Mouse (Mus musculus): ENCODE data around the gene Cwc22. TPM values are rescaled to one million over a fixed set of nuclear protein-coding genes. Genes with fewer than 3 reads are reported as not detected.

Cwc22 gene
- polyA plus RNA-seq, 1 experiment, result 8.5 TPM

- no peaks in the 10 kb centered on the region for H3K36me3 ChIP-seq (ENCODE audit: control insufficient read depth, insufficient read depth)
These were observed 32.9 kb upstream of the Cwc22 start for GRCm38 (mm10) chr2:77979081-77979480.

GRCm38 (mm10) chr2:77978256-77978655, 32.1 kb upstream of the Cwc22 start:
- Histone ChIP-seq H3ac (ENCODE audit: control insufficient read depth, insufficient read length, low read depth) (no peak overlapping the region), H3K79me3 (ENCODE audit: low read depth) (no peaks in the 10 kb centered on the region), H3K27me3 (ENCODE audit: control insufficient read depth, insufficient read depth, insufficient read length) (no peaks in the 10 kb centered on the region), H3K36me3 (ENCODE audit: control insufficient read depth, insufficient read depth) (no peaks in the 10 kb centered on the region), H3K79me2 (ENCODE audit: control insufficient read depth, insufficient read depth) (no peaks in the 10 kb centered on the region), H3K4me3 (ENCODE audit: insufficient read depth, poor library complexity, severe bottlenecking) (no peak overlapping the region)
- TF ChIP-seq FOSL1 (IDR thresholded peaks at IDR 0.05; ENCODE audit: insufficient read depth, low read length, poor library complexity, severe bottlenecking) (no peak), CEBPB (IDR thresholded peaks at IDR 0.05; ENCODE audit: low read depth) (no peak), USF1 (IDR thresholded peaks at IDR 0.05; ENCODE audit: low read depth) (no peak), MYOG (IDR thresholded peaks at IDR 0.05; ENCODE audit: control insufficient read depth, extremely low read depth, insufficient read length) (no peak), CTCF (IDR thresholded peaks at IDR 0.05; ENCODE audit: control insufficient read depth, insufficient read depth, insufficient read length) (no peak), MYOD1 (IDR thresholded peaks at IDR 0.05; ENCODE audit: control insufficient read depth, insufficient read length, low read depth) (no peak), MAX (IDR thresholded peaks at IDR 0.05) (no peak)

More at GRCm38 (mm10) chr2:77979081-77979480, 32.9 kb upstream of the Cwc22 start:
- Histone ChIP-seq H3K79me2 (ENCODE audit: control insufficient read depth, insufficient read depth) (no peaks in the 10 kb centered on the region), H3K27me3 (ENCODE audit: control insufficient read depth, insufficient read depth, insufficient read length) (no peaks in the 10 kb centered on the region), H3ac (ENCODE audit: control insufficient read depth, insufficient read length, low read depth) (no peak overlapping the region), H3K4me3 (ENCODE audit: insufficient read depth, poor library complexity, severe bottlenecking) (no peak overlapping the region), H3K79me3 (ENCODE audit: low read depth) (no peaks in the 10 kb centered on the region)
- TF ChIP-seq FOSL1 (IDR thresholded peaks at IDR 0.05; ENCODE audit: insufficient read depth, low read length, poor library complexity, severe bottlenecking), result no peak
- no peak for TF ChIP-seq CEBPB (IDR thresholded peaks at IDR 0.05; ENCODE audit: low read depth)
- TF ChIP-seq USF1 (IDR thresholded peaks at IDR 0.05; ENCODE audit: low read depth), result no peak
- no peak for TF ChIP-seq MAX (IDR thresholded peaks at IDR 0.05)
- TF ChIP-seq MYOD1 (IDR thresholded peaks at IDR 0.05; ENCODE audit: control insufficient read depth, insufficient read length, low read depth), result no peak
- TF ChIP-seq CTCF (IDR thresholded peaks at IDR 0.05; ENCODE audit: control insufficient read depth, insufficient read depth, insufficient read length), result no peak
- TF ChIP-seq MYOG (IDR thresholded peaks at IDR 0.05; ENCODE audit: control insufficient read depth, extremely low read depth, insufficient read length), result no peak

- no peaks in the 10 kb centered on the region for H3K36me3 ChIP-seq (ENCODE audit: control insufficient read depth, insufficient read depth)
- no peak overlapping the region for H3K4me3 ChIP-seq (ENCODE audit: insufficient read depth, poor library complexity, severe bottlenecking)
- no peak for TF ChIP-seq FOSL1 (IDR thresholded peaks at IDR 0.05; ENCODE audit: insufficient read depth, low read length, poor library complexity, severe bottlenecking)
- TF ChIP-seq MYOG (IDR thresholded peaks at IDR 0.05; ENCODE audit: control insufficient read depth, extremely low read depth, insufficient read length), result no peak
- no peak for TF ChIP-seq MAX (IDR thresholded peaks at IDR 0.05)
- no peak for TF ChIP-seq CEBPB (IDR thresholded peaks at IDR 0.05; ENCODE audit: low read depth)
- TF ChIP-seq MYOD1 (IDR thresholded peaks at IDR 0.05; ENCODE audit: control insufficient read depth, insufficient read length, low read depth), result no peak
- no peak for TF ChIP-seq USF1 (IDR thresholded peaks at IDR 0.05; ENCODE audit: low read depth)
- TF ChIP-seq CTCF (IDR thresholded peaks at IDR 0.05; ENCODE audit: control insufficient read depth, insufficient read depth, insufficient read length), result no peak
- H3K79me2 ChIP-seq (ENCODE audit: control insufficient read depth, insufficient read depth), result no peaks in the 10 kb centered on the region
- H3K27me3 ChIP-seq (ENCODE audit: control insufficient read depth, insufficient read depth, insufficient read length), result no peaks in the 10 kb centered on the region
- H3K79me3 ChIP-seq (ENCODE audit: low read depth), result no peaks in the 10 kb centered on the region
- H3ac ChIP-seq (ENCODE audit: control insufficient read depth, insufficient read length, low read depth), result no peak overlapping the region
These were observed 30.2 kb upstream of the Cwc22 start for GRCm38 (mm10) chr2:77976321-77976920.

GRCm38 (mm10) chr2:77975606-77976005, 29.4 kb upstream of the Cwc22 start:
- no peaks in the 10 kb centered on the region for H3K79me2 ChIP-seq (ENCODE audit: control insufficient read depth, insufficient read depth)
- H3K36me3 ChIP-seq (ENCODE audit: control insufficient read depth, insufficient read depth), result no peaks in the 10 kb centered on the region
- no peak for TF ChIP-seq MAX (IDR thresholded peaks at IDR 0.05)
- no peak for TF ChIP-seq CEBPB (IDR thresholded peaks at IDR 0.05; ENCODE audit: low read depth)
- TF ChIP-seq MYOD1 (IDR thresholded peaks at IDR 0.05; ENCODE audit: control insufficient read depth, insufficient read length, low read depth), result no peak
- TF ChIP-seq USF1 (IDR thresholded peaks at IDR 0.05; ENCODE audit: low read depth), result no peak
- TF ChIP-seq FOSL1 (IDR thresholded peaks at IDR 0.05; ENCODE audit: insufficient read depth, low read length, poor library complexity, severe bottlenecking), result no peak
- no peak for TF ChIP-seq CTCF (IDR thresholded peaks at IDR 0.05; ENCODE audit: control insufficient read depth, insufficient read depth, insufficient read length)
- TF ChIP-seq MYOG (IDR thresholded peaks at IDR 0.05; ENCODE audit: control insufficient read depth, extremely low read depth, insufficient read length), result no peak

GRCm38 (mm10) chr2:77974986-77975385, 28.8 kb upstream of the Cwc22 start:
- H3K36me3 ChIP-seq (ENCODE audit: control insufficient read depth, insufficient read depth), result no peaks in the 10 kb centered on the region
- H3K27me3 ChIP-seq (ENCODE audit: control insufficient read depth, insufficient read depth, insufficient read length), result no peaks in the 10 kb centered on the region
- no peak overlapping the region for H3ac ChIP-seq (ENCODE audit: control insufficient read depth, insufficient read length, low read depth)
- no peaks in the 10 kb centered on the region for H3K79me2 ChIP-seq (ENCODE audit: control insufficient read depth, insufficient read depth)
- no peak overlapping the region for H3K4me3 ChIP-seq (ENCODE audit: insufficient read depth, poor library complexity, severe bottlenecking)
- no peaks in the 10 kb centered on the region for H3K79me3 ChIP-seq (ENCODE audit: low read depth)
- TF ChIP-seq CTCF (IDR thresholded peaks at IDR 0.05; ENCODE audit: control insufficient read depth, insufficient read depth, insufficient read length), result no peak
- TF ChIP-seq MYOD1 (IDR thresholded peaks at IDR 0.05; ENCODE audit: control insufficient read depth, insufficient read length, low read depth), result no peak
- TF ChIP-seq FOSL1 (IDR thresholded peaks at IDR 0.05; ENCODE audit: insufficient read depth, low read length, poor library complexity, severe bottlenecking), result no peak
- no peak for TF ChIP-seq USF1 (IDR thresholded peaks at IDR 0.05; ENCODE audit: low read depth)
- no peak for TF ChIP-seq CEBPB (IDR thresholded peaks at IDR 0.05; ENCODE audit: low read depth)
- TF ChIP-seq MAX (IDR thresholded peaks at IDR 0.05), result no peak
- TF ChIP-seq MYOG (IDR thresholded peaks at IDR 0.05; ENCODE audit: control insufficient read depth, extremely low read depth, insufficient read length), result no peak

More at GRCm38 (mm10) chr2:77975606-77976005, 29.4 kb upstream of the Cwc22 start:
- no peaks in the 10 kb centered on the region for H3K27me3 ChIP-seq (ENCODE audit: control insufficient read depth, insufficient read depth, insufficient read length)
- no peak overlapping the region for H3ac ChIP-seq (ENCODE audit: control insufficient read depth, insufficient read length, low read depth)
- H3K79me3 ChIP-seq (ENCODE audit: low read depth), result no peaks in the 10 kb centered on the region
- H3K4me3 ChIP-seq (ENCODE audit: insufficient read depth, poor library complexity, severe bottlenecking), result no peak overlapping the region

All from C2C12 (cell line).